Mouse (Mus musculus): ENCODE measurements at regions not wholly inside any gene's neighbourhood (a gene's known extent, or its start where the extent isn't known, plus 50 kb on each side); places are given as distances from the start of the nearest gene placed in this dataset.
A peak's percentile ranks its signal among the peaks of the same experiment; 100 is the strongest.

- Histone ChIP-seq H3K27me3 (ENCODE audit: control insufficient read depth, insufficient read depth, low read length) (no peaks in the 10 kb centered on the region), H3K4me1 (ENCODE audit: control insufficient read depth, insufficient read depth, low read length) (no peaks in the 10 kb centered on the region), H3K36me3 (ENCODE audit: control insufficient read depth, insufficient read depth, low read length) (no peaks in the 10 kb centered on the region), H3K79me2 (replicated peaks; ENCODE audit: control insufficient read depth, insufficient read depth, low read length) (no peaks in the 10 kb centered on the region), H3K9ac (ENCODE audit: low read depth, low read length) (no peak overlapping the region), H3K4me3 (no peak overlapping the region), H3K27ac (no peak overlapping the region)
- intact Hi-C loops (cut with DNase I) = no loop called here
- 65% methylated on average over 1 of the region's 1 CpGs for WGBS
- DNase-seq = no peak
- TF ChIP-seq EP300 (IDR thresholded peaks at IDR 0.05; ENCODE audit: insufficient read depth, low read depth, low read length) (no peak), POLR2A (IDR thresholded peaks at IDR 0.05; ENCODE audit: insufficient read depth, low read depth, low read length) (no peak), CTCF (IDR thresholded peaks at IDR 0.05) (no peak)
These were observed 486.5 kb upstream of the Adamts5 start for GRCm38 (mm10) chr16:86388128-86388527.

- Histone ChIP-seq H3K9ac (ENCODE audit: low read depth, low read length) (no peak overlapping the region), H3K4me3 (no peak overlapping the region), H3K4me1 (ENCODE audit: control insufficient read depth, insufficient read depth, low read length) (no peaks in the 10 kb centered on the region), H3K36me3 (ENCODE audit: control insufficient read depth, insufficient read depth, low read length) (no peaks in the 10 kb centered on the region), H3K27me3 (ENCODE audit: control insufficient read depth, insufficient read depth, low read length) (no peaks in the 10 kb centered on the region), H3K27ac (no peak overlapping the region), H3K79me2 (replicated peaks; ENCODE audit: control insufficient read depth, insufficient read depth, low read length) (no peaks in the 10 kb centered on the region)
- intact Hi-C loops (cut with DNase I) = no loop called here
- WGBS = 55% methylated on average over 3 of the region's 3 CpGs
- no peak for TF ChIP-seq EP300 (IDR thresholded peaks at IDR 0.05; ENCODE audit: insufficient read depth, low read depth, low read length)
- no peak for TF ChIP-seq POLR2A (IDR thresholded peaks at IDR 0.05; ENCODE audit: insufficient read depth, low read depth, low read length)
- no peak for TF ChIP-seq CTCF (IDR thresholded peaks at IDR 0.05)
- peak in 1 of 2 experiments; percentile 21 for DNase-seq
These were observed 476.4 kb upstream of the Adamts5 start for GRCm38 (mm10) chr16:86377991-86378390.

GRCm38 (mm10) chr16:86371652-86372051 is 470.0 kb upstream of the Adamts5 start:
- Histone ChIP-seq H3K4me3 (no peak overlapping the region), H3K27me3 (ENCODE audit: control insufficient read depth, insufficient read depth, low read length) (no peaks in the 10 kb centered on the region), H3K79me2 (replicated peaks; ENCODE audit: control insufficient read depth, insufficient read depth, low read length) (no peaks in the 10 kb centered on the region), H3K4me1 (ENCODE audit: control insufficient read depth, insufficient read depth, low read length) (no peaks in the 10 kb centered on the region), H3K9ac (ENCODE audit: low read depth, low read length) (no peak overlapping the region), H3K27ac (no peak overlapping the region), H3K36me3 (ENCODE audit: control insufficient read depth, insufficient read depth, low read length) (no peaks in the 10 kb centered on the region)
- intact Hi-C loops (cut with DNase I) = no loop called here
- TF ChIP-seq CTCF (IDR thresholded peaks at IDR 0.05) (no peak), POLR2A (IDR thresholded peaks at IDR 0.05; ENCODE audit: insufficient read depth, low read depth, low read length) (no peak), EP300 (IDR thresholded peaks at IDR 0.05; ENCODE audit: insufficient read depth, low read depth, low read length) (no peak)
- 53% methylated on average over 4 of the region's 4 CpGs for WGBS
- DNase-seq = no peak

- intact Hi-C loops (cut with DNase I) = no loop called here
- Histone ChIP-seq H3K27ac (no peak overlapping the region), H3K36me3 (ENCODE audit: control insufficient read depth, insufficient read depth, low read length) (no peaks in the 10 kb centered on the region), H3K4me3 (no peak overlapping the region), H3K27me3 (ENCODE audit: control insufficient read depth, insufficient read depth, low read length) (no peaks in the 10 kb centered on the region), H3K9ac (ENCODE audit: low read depth, low read length) (no peak overlapping the region), H3K4me1 (ENCODE audit: control insufficient read depth, insufficient read depth, low read length) (no peaks in the 10 kb centered on the region), H3K79me2 (replicated peaks; ENCODE audit: control insufficient read depth, insufficient read depth, low read length) (no peaks in the 10 kb centered on the region)
- WGBS = 78% methylated on average over 5 of the region's 5 CpGs
- DNase-seq = no peak
- no peak for TF ChIP-seq CTCF (IDR thresholded peaks at IDR 0.05)
- TF ChIP-seq EP300 (IDR thresholded peaks at IDR 0.05; ENCODE audit: insufficient read depth, low read depth, low read length) = no peak
- no peak for TF ChIP-seq POLR2A (IDR thresholded peaks at IDR 0.05; ENCODE audit: insufficient read depth, low read depth, low read length)
These were observed 466.8 kb upstream of the Adamts5 start for GRCm38 (mm10) chr16:86368449-86368848.

- H3K36me3 ChIP-seq (ENCODE audit: control insufficient read depth, insufficient read depth, low read length) = no peaks in the 10 kb centered on the region
- no peaks in the 10 kb centered on the region for H3K79me2 ChIP-seq (replicated peaks; ENCODE audit: control insufficient read depth, insufficient read depth, low read length)
- no peak for DNase-seq
- H3K9ac ChIP-seq (ENCODE audit: low read depth, low read length) = no peak overlapping the region
- H3K27ac ChIP-seq = no peak overlapping the region
- intact Hi-C loops (cut with DNase I) = no loop called here
- H3K4me1 ChIP-seq (ENCODE audit: control insufficient read depth, insufficient read depth, low read length) = no peaks in the 10 kb centered on the region
- 91% methylated on average over 1 of the region's 1 CpGs for WGBS
- H3K27me3 ChIP-seq (ENCODE audit: control insufficient read depth, insufficient read depth, low read length) = no peaks in the 10 kb centered on the region
- TF ChIP-seq EP300 (IDR thresholded peaks at IDR 0.05; ENCODE audit: insufficient read depth, low read depth, low read length) = no peak
- TF ChIP-seq POLR2A (IDR thresholded peaks at IDR 0.05; ENCODE audit: insufficient read depth, low read depth, low read length) = no peak
- no peak for TF ChIP-seq CTCF (IDR thresholded peaks at IDR 0.05)
- H3K4me3 ChIP-seq = no peak overlapping the region
These were observed 464.6 kb upstream of the Adamts5 start for GRCm38 (mm10) chr16:86366197-86366596.

- peak in 1 of 2 experiments; percentile 4 for DNase-seq
- 89% methylated on average over 5 of the region's 5 CpGs for WGBS
- Histone ChIP-seq H3K36me3 (ENCODE audit: control insufficient read depth, insufficient read depth, low read length) (no peaks in the 10 kb centered on the region), H3K27ac (no peak overlapping the region), H3K27me3 (ENCODE audit: control insufficient read depth, insufficient read depth, low read length) (no peaks in the 10 kb centered on the region), H3K4me1 (ENCODE audit: control insufficient read depth, insufficient read depth, low read length) (no peaks in the 10 kb centered on the region), H3K4me3 (no peak overlapping the region), H3K9ac (ENCODE audit: low read depth, low read length) (no peak overlapping the region), H3K79me2 (replicated peaks; ENCODE audit: control insufficient read depth, insufficient read depth, low read length) (no peaks in the 10 kb centered on the region)
- TF ChIP-seq POLR2A (IDR thresholded peaks at IDR 0.05; ENCODE audit: insufficient read depth, low read depth, low read length) (no peak), CTCF (IDR thresholded peaks at IDR 0.05) (no peak), EP300 (IDR thresholded peaks at IDR 0.05; ENCODE audit: insufficient read depth, low read depth, low read length) (no peak)
- intact Hi-C loops (cut with DNase I) = no loop called here
These were observed 459.5 kb upstream of the Adamts5 start for GRCm38 (mm10) chr16:86361099-86361498.

Measured in heart, adult 2 months (tissue).